In the genomic region with DNA sequence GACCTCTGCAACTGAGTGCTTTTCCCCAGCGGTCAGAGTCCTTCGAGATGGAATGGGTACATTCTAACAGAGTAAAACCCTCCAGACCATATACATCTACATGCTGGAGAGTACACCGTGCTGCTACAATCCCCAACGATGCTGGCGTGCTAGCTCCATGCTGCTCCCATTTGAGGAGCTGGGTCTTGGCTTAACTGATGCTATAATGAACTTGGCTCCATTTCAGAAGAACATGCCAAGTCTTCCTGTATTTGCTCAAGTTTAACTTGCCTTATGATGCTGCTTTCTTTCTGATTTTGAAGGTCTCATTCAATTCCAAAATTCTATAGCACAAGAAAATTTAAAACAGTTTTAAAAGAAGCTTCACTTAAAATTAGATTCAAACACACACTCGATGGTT, we compare ENCODE assay signal across 27 mouse cellular contexts.
"Had no signal": no experiment of that assay in that cellular context is flagged by ENCODE, and none has a peak within 500 bp of the region (broad histone marks: within the 10 kb centered on the region; RNA-seq: fewer than 3 reads in every experiment).

No protein-coding gene starts in this region.

- H3K4me3 ChIP-seq: gastrocnemius, adult 2 months; heart, adult 2 months; heart, embryonic 13.5 days; heart, embryonic 15.5 days; hindbrain, embryonic 10.5 days; hindbrain, embryonic 12.5 days; kidney, embryonic 15.5 days; limb, embryonic 13.5 days; limb, embryonic 15.5 days; liver, embryonic 12.5 days had no signal

- H3K27me3 ChIP-seq: heart, embryonic 13.5 days; heart, embryonic 15.5 days; kidney, embryonic 15.5 days; limb, embryonic 13.5 days; limb, embryonic 15.5 days; liver, embryonic 12.5 days had no signal

- H3K9me3 ChIP-seq: heart, embryonic 13.5 days; heart, embryonic 15.5 days; hindbrain, embryonic 10.5 days; hindbrain, embryonic 12.5 days; kidney, embryonic 15.5 days; limb, embryonic 13.5 days; limb, embryonic 15.5 days; liver, embryonic 12.5 days had no signal

- H3K9ac ChIP-seq: heart, embryonic 13.5 days; heart, embryonic 15.5 days; hindbrain, embryonic 12.5 days; hindbrain, embryonic 14.5 days; kidney, embryonic 15.5 days; limb, embryonic 13.5 days; limb, embryonic 15.5 days; liver, embryonic 12.5 days; liver, embryonic 14.5 days had no signal

- ATAC-seq: hindbrain, embryonic 16.5 days; intestine, embryonic 16.5 days; liver, embryonic 12.5 days had no signal

- H3K36me3 ChIP-seq: heart, embryonic 15.5 days; hindbrain, embryonic 10.5 days; hindbrain, embryonic 12.5 days; kidney, embryonic 15.5 days; limb, embryonic 15.5 days had no signal

- H3K4me2 ChIP-seq: heart, embryonic 11.5 days; heart, embryonic 13.5 days; heart, embryonic 15.5 days; hindbrain, embryonic 12.5 days; hindbrain, embryonic 14.5 days; kidney, embryonic 15.5 days; limb, embryonic 13.5 days; limb, embryonic 15.5 days; liver, embryonic 12.5 days had no signal

- H3K4me1 ChIP-seq: limb, embryonic 13.5 days; liver, embryonic 12.5 days had no signal

- H3K27ac ChIP-seq: gastrocnemius, adult 2 months; heart, adult 2 months; heart, embryonic 13.5 days; heart, embryonic 15.5 days; hindbrain, embryonic 10.5 days; hindbrain, embryonic 12.5 days; hindbrain, embryonic 14.5 days; kidney, embryonic 15.5 days; kidney, postnatal 0 days; limb, embryonic 13.5 days; limb, embryonic 15.5 days; liver, embryonic 12.5 days; liver, embryonic 14.5 days had no signal

- DNase-seq: gastrocnemius, adult 2 months; gastrocnemius, postnatal 10 days; gastrocnemius, postnatal 25 days; heart, adult 2 months; heart, postnatal 4 days; kidney, adult 11 months; kidney, adult 2 months; kidney, adult 9 months; kidney, postnatal 14 days; kidney, postnatal 36 days; layer of hippocampus, adult 9-11 months; layer of hippocampus, postnatal 36 days; left cerebral cortex, postnatal 4 days had no signal
